Mouse (Mus musculus) forebrain, embryonic 13.5 days (tissue): ENCODE measurements around the gene Selenoo. TPM values are rescaled to one million over a fixed set of nuclear protein-coding genes. Genes with fewer than 3 reads are reported as not detected.

Experiments
- ATAC-seq: fragments of 200-750 bp; cut with Nextera tagmentation; 2 replicates; pipeline ENCODE4 v1.8.0; 2017
- H3K27ac ChIP-seq: fragments of 300-500 bp; sonication (generic); 2 replicates; pipeline ENCODE4 v1.5.1; 2015; ENCODE audit warnings: inconsistent platforms, mild to moderate bottlenecking, moderate library complexity
- H3K27me3 ChIP-seq: fragments of 300-500 bp; sonication (generic); 2 replicates; pipeline ENCODE4 v1.6.1; 2015; ENCODE audit warnings: mild to moderate bottlenecking, inconsistent platforms
- H3K36me3 ChIP-seq: fragments of 300-500 bp; sonication (generic); 2 replicates; pipeline ENCODE4 v1.6.1; 2015; ENCODE audit warnings: mild to moderate bottlenecking, inconsistent platforms; ENCODE audit not compliant: poor library complexity, severe bottlenecking
- H3K4me1 ChIP-seq: fragments of 300-500 bp; sonication (generic); 2 replicates; pipeline ENCODE4 v1.6.1; 2015; ENCODE audit warnings: inconsistent platforms
- H3K4me2 ChIP-seq: fragments of 300-500 bp; sonication (generic); 2 replicates; pipeline ENCODE4 v1.6.1; 2015; ENCODE audit warnings: inconsistent platforms, mild to moderate bottlenecking, moderate library complexity
- H3K4me3 ChIP-seq: fragments of 300-500 bp; sonication (generic); 2 replicates; pipeline ENCODE4 v1.5.1; 2015; ENCODE audit warnings: mild to moderate bottlenecking, inconsistent platforms
- H3K9ac ChIP-seq: fragments of 300-500 bp; sonication (generic); 2 replicates; pipeline ENCODE4 v1.6.1; 2015; ENCODE audit warnings: mild to moderate bottlenecking, inconsistent platforms
- H3K9me3 ChIP-seq: fragments of 300-500 bp; sonication (generic); replicated peaks from 2 replicates; pipeline ENCODE4 v1.6.1; 2016; ENCODE audit warnings: inconsistent platforms
- WGBS: fragments of 180-500 bp; shearing (Covaris S2); methylation state at CpG from one replicate; pipeline ENCODE4 v1.1.7; 2015; 5-methylcytosine and 5-hydroxymethylcytosine counted together
- polyA plus RNA-seq: library from polyadenylated mRNA; unstranded; fragments of >200 nt; fragmentation: Nextera tagmentation; extraction: Ambion mirVana; gene quantifications from 2 replicates; pipeline ENCODE4 v1.2.1, GENCODE M21; 2015

The Selenoo gene
- polyA plus RNA-seq, 1 experiment from 2014 or later: 22.5 TPM

GRCm38 (mm10) chr15:89146537-89146936 lies 57.7 kb downstream of the Selenoo start:
- Histone ChIP-seq H3K4me1 (peaks cover 37% of the 10 kb centered on the region), H3K4me3 (peak overlapping the region; percentile 75), H3K27me3 (no peaks in the 10 kb centered on the region), H3K9ac (peak overlapping the region; percentile 88), H3K4me2 (peak overlapping the region; percentile 78), H3K36me3 (peaks cover 41% of the 10 kb centered on the region), H3K9me3 (no peaks in the 10 kb centered on the region), H3K27ac (peak overlapping the region; percentile 54)
- 3% methylated on average over 27 of the region's 27 CpGs for WGBS
- peak; percentile 41; the same call in 1 of the 2 replicates for ATAC-seq

- peak overlapping the region; percentile 88 for H3K9ac ChIP-seq
- H3K4me2 ChIP-seq: peak overlapping the region; percentile 78
- no peaks in the 10 kb centered on the region for H3K9me3 ChIP-seq
- no peaks in the 10 kb centered on the region for H3K27me3 ChIP-seq
- peak overlapping the region; percentile 54 for H3K27ac ChIP-seq
- H3K4me1 ChIP-seq: peaks cover 40% of the 10 kb centered on the region
- H3K36me3 ChIP-seq: peaks cover 41% of the 10 kb centered on the region
- whole genome bisulfite sequencing: 7% methylated on average over 16 of the region's 16 CpGs
- 0 out of 2 replicates have a peak, but pooled peaks have one; percentile 5 for ATAC-seq
- peak overlapping the region; percentile 75 for H3K4me3 ChIP-seq
Observed at GRCm38 (mm10) chr15:89147024-89147423, 58.1 kb downstream of the Selenoo start.

- Histone ChIP-seq H3K9ac (peak overlapping the region; percentile 88), H3K27ac (no peak overlapping the region), H3K36me3 (peaks cover 37% of the 10 kb centered on the region), H3K27me3 (no peaks in the 10 kb centered on the region), H3K9me3 (no peaks in the 10 kb centered on the region), H3K4me3 (peak overlapping the region; percentile 75), H3K4me1 (peaks cover 45% of the 10 kb centered on the region), H3K4me2 (peak overlapping the region; percentile 78)
- WGBS: 19% methylated on average over 10 of the region's 10 CpGs
- no peak for ATAC-seq
Observed at GRCm38 (mm10) chr15:89147456-89147855, 58.6 kb downstream of the Selenoo start.

- H3K4me1 ChIP-seq: peaks cover 49% of the 10 kb centered on the region
- H3K27ac ChIP-seq: no peak overlapping the region
- peak overlapping the region; percentile 78 for H3K4me2 ChIP-seq
- no peak for ATAC-seq
- WGBS: 49% methylated on average over 4 of the region's 4 CpGs
- peak overlapping the region; percentile 88 for H3K9ac ChIP-seq
- H3K9me3 ChIP-seq: no peaks in the 10 kb centered on the region
- no peaks in the 10 kb centered on the region for H3K27me3 ChIP-seq
- H3K4me3 ChIP-seq: peak overlapping the region; percentile 75
- peaks cover 33% of the 10 kb centered on the region for H3K36me3 ChIP-seq
Observed at GRCm38 (mm10) chr15:89147895-89148294, 59.0 kb downstream of the Selenoo start.

- no peaks in the 10 kb centered on the region for H3K9me3 ChIP-seq
- peaks cover 50% of the 10 kb centered on the region for H3K4me1 ChIP-seq
- H3K27ac ChIP-seq: peak overlapping the region; percentile 89
- no peaks in the 10 kb centered on the region for H3K27me3 ChIP-seq
- peaks cover 30% of the 10 kb centered on the region for H3K36me3 ChIP-seq
- ATAC-seq: peak; percentile 4; the same call in 1 of the 2 replicates
- H3K4me2 ChIP-seq: peak overlapping the region; percentile 78
- peak overlapping the region; percentile 88 for H3K9ac ChIP-seq
- 2% methylated on average over 25 of the region's 25 CpGs for WGBS
- peak overlapping the region; percentile 75 for H3K4me3 ChIP-seq
Observed at GRCm38 (mm10) chr15:89148496-89149270, 59.8 kb downstream of the Selenoo start.

GRCm38 (mm10) chr15:89149271-89150040 lies 60.6 kb downstream of the Selenoo start, which contains the start of gene Mapk11:
Mapk11 (minus strand) TSS chr15:89149628.
- peaks cover 50% of the 10 kb centered on the region for H3K4me1 ChIP-seq
- H3K27me3 ChIP-seq: no peaks in the 10 kb centered on the region
- H3K27ac ChIP-seq: peak within 1 kb of the TSS; percentile 89
- H3K9ac ChIP-seq: peak within 1 kb of the TSS; percentile 88
- WGBS: 0% methylated on average over 46 of the region's 61 CpGs
- peaks cover 30% of the 10 kb centered on the region for H3K36me3 ChIP-seq
- peak within 1 kb of the TSS; percentile 75 for H3K4me3 ChIP-seq
- ATAC-seq: peak; percentile 73
- H3K4me2 ChIP-seq: peak within 1 kb of the TSS; percentile 78
- H3K9me3 ChIP-seq: no peaks in the 10 kb centered on the region

Other genes with a start within 250 kb of the Selenoo start
- gene Pim3, start 226.9 kb upstream of the Selenoo start, polyA plus RNA-seq: 42.7 and 49.4 TPM in 2 replicates
- 0.13 TPM in 1 of 2 replicates, not detected in the other for gene Ttll8, start 134.7 kb upstream of the Selenoo start, polyA plus RNA-seq
- gene Mlc1, start 110.1 kb upstream of the Selenoo start, polyA plus RNA-seq: 20.9 and 23.8 TPM in 2 replicates
- gene Mov10l1, start 106.2 kb upstream of the Selenoo start, polyA plus RNA-seq: not detected in 2 replicates
- 2.3 and 2.4 TPM in 2 replicates for gene Panx2, start 29.4 kb upstream of the Selenoo start, polyA plus RNA-seq
- 40.4 and 45.1 TPM in 2 replicates for gene Trabd, start 14.0 kb upstream of the Selenoo start, polyA plus RNA-seq
- 16.8 and 19.8 TPM in 2 replicates for gene Tubgcp6, start 34.0 kb downstream of the Selenoo start, polyA plus RNA-seq
- gene Hdac10, start 39.6 kb downstream of the Selenoo start, polyA plus RNA-seq: 22.3 and 25.4 TPM in 2 replicates
- 9.1 and 11.7 TPM in 2 replicates for gene Mapk12, start 51.6 kb downstream of the Selenoo start, polyA plus RNA-seq
- gene Mapk11, start 60.5 kb downstream of the Selenoo start, polyA plus RNA-seq: 43.0 and 45.5 TPM in 2 replicates
- 101 and 130 TPM in 2 replicates for gene Plxnb2, start 91.7 kb downstream of the Selenoo start, polyA plus RNA-seq
- 40.7 and 47.7 TPM in 2 replicates for gene Dennd6b, start 107.4 kb downstream of the Selenoo start, polyA plus RNA-seq
- 68.5 and 71.7 TPM in 2 replicates for gene Ppp6r2, start 122.5 kb downstream of the Selenoo start, polyA plus RNA-seq
- gene Sbf1, start 226.2 kb downstream of the Selenoo start, polyA plus RNA-seq: 66.0 and 76.1 TPM in 2 replicates
- not detected in 2 replicates for gene Adm2, start 233.6 kb downstream of the Selenoo start, polyA plus RNA-seq
- gene Miox, start 245.3 kb downstream of the Selenoo start, polyA plus RNA-seq: not detected in 2 replicates